Mouse (Mus musculus): ENCODE results near the gene Zbtb33. TPM values are rescaled to one million over a fixed set of nuclear protein-coding genes. Genes with fewer than 3 reads are reported as not detected.

The Zbtb33 gene
- polyA plus RNA-seq, 1 experiment from 2014 or later, result 2.4 TPM

DNA sequence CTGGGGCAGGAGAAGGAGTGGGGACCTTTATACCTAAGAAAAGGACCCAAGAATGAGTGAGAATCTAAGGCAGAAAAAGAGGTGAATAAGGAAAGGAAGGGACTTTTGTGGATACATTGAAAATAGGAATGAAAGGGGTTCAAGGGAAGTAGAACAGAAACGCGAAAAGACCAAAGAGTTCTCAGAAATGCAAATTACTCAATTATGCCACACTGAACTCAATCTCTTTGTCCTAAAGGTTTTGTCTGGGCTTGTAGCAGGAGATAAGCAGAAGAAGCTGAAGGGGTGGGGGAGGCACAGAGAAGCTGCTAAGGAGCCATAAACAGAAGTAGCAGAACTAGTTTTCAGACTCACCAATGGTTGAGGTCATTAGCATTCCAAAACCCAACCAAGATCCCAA lies 4.1 kb upstream of the Zbtb33 start:
- ATAC-seq (replicated peaks; ENCODE audit: extremely low read depth, insufficient read depth, low FRiP score), result no peak
- 42% methylated on average over 2 of the region's 2 CpGs for WGBS
- H3K9me3 ChIP-seq (replicated peaks; ENCODE audit: control insufficient read depth, low read length), result no peaks in the 10 kb centered on the region

GRCm38 (mm10) chrX:38190458-38190764 lies 818 bp downstream of the Zbtb33 start:
- H3K4me2 ChIP-seq (ENCODE audit: low read depth, low read length), result peak overlapping the region; percentile 69
- H3K27me3 ChIP-seq (ENCODE audit: control insufficient read depth, insufficient read depth, low read length), result no peaks in the 10 kb centered on the region
- H3K36me3 ChIP-seq (ENCODE audit: control insufficient read depth, insufficient read depth), result 0 out of 2 replicates have a peak, but pooled peaks cover 3% of the 10 kb centered on the region
- no peaks in the 10 kb centered on the region for H3K4me1 ChIP-seq (ENCODE audit: control insufficient read depth, insufficient read depth, low read length)
- ATAC-seq (replicated peaks; ENCODE audit: extremely low read depth, insufficient read depth, low FRiP score), result no peak
- peak overlapping the region; percentile 85 for H3K9ac ChIP-seq (ENCODE audit: low read length)
- peak overlapping the region; percentile 77 for H3K4me3 ChIP-seq (ENCODE audit: low read length)
- H3K9me3 ChIP-seq (replicated peaks; ENCODE audit: control insufficient read depth, low read length), result no peaks in the 10 kb centered on the region
- WGBS, result 28% methylated on average over 3 of the region's 3 CpGs
- peak overlapping the region; percentile 91 for H3K27ac ChIP-seq (ENCODE audit: low read length)

More for the DNA sequence above, 4.1 kb upstream of the Zbtb33 start:
- Histone ChIP-seq H3K4me1 (ENCODE audit: control insufficient read depth, insufficient read depth, low read length) (no peaks in the 10 kb centered on the region), H3K27me3 (ENCODE audit: control insufficient read depth, insufficient read depth, low read length) (no peaks in the 10 kb centered on the region), H3K9ac (ENCODE audit: low read length) (no peak overlapping the region), H3K36me3 (ENCODE audit: control insufficient read depth, insufficient read depth) (no peaks in the 10 kb centered on the region), H3K27ac (ENCODE audit: low read length) (no peak overlapping the region), H3K4me2 (ENCODE audit: low read depth, low read length) (no peak overlapping the region), H3K4me3 (ENCODE audit: low read length) (no peak overlapping the region)

DNA sequence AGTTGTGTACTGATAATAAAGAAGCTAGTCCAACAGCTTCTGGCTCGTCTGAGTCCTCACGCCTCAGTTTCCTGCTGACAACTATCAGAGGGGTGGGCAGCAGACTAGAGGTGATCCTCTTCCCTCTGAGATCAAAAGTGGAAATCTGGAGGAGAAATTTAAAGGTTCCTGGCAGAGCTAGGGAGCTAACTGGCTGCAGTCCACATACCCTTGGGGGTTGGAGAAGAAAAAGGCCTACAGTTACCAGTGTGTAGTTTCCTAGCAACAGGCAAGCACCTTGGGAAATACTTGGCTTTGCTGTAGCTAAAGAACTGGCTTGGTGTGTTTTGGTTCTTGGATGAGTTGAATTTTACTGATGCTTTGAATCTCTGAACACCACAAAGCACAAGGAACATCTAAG lies 12.2 kb downstream of the Zbtb33 start:
- H3K9me3 ChIP-seq (replicated peaks; ENCODE audit: control insufficient read depth, low read length), result no peaks in the 10 kb centered on the region
- 57% methylated on average over 2 of the region's 2 CpGs for WGBS
- no peak overlapping the region for H3K27ac ChIP-seq (ENCODE audit: low read length)
- no peak overlapping the region for H3K4me3 ChIP-seq (ENCODE audit: low read length)
- no peaks in the 10 kb centered on the region for H3K4me1 ChIP-seq (ENCODE audit: control insufficient read depth, insufficient read depth, low read length)
- no peak overlapping the region for H3K9ac ChIP-seq (ENCODE audit: low read length)
- H3K27me3 ChIP-seq (ENCODE audit: control insufficient read depth, insufficient read depth, low read length), result no peaks in the 10 kb centered on the region
- no peaks in the 10 kb centered on the region for H3K36me3 ChIP-seq (ENCODE audit: control insufficient read depth, insufficient read depth)
- H3K4me2 ChIP-seq (ENCODE audit: low read depth, low read length), result no peak overlapping the region
- no peak for ATAC-seq (replicated peaks; ENCODE audit: extremely low read depth, insufficient read depth, low FRiP score)

- Histone ChIP-seq H3K9me3 (replicated peaks; ENCODE audit: control insufficient read depth, low read length) (no peaks in the 10 kb centered on the region), H3K4me2 (ENCODE audit: low read depth, low read length) (no peak overlapping the region), H3K4me1 (ENCODE audit: control insufficient read depth, insufficient read depth, low read length) (no peaks in the 10 kb centered on the region), H3K4me3 (ENCODE audit: low read length) (no peak overlapping the region), H3K27ac (ENCODE audit: low read length) (no peak overlapping the region), H3K36me3 (ENCODE audit: control insufficient read depth, insufficient read depth) (no peaks in the 10 kb centered on the region), H3K27me3 (ENCODE audit: control insufficient read depth, insufficient read depth, low read length) (no peaks in the 10 kb centered on the region), H3K9ac (ENCODE audit: low read length) (no peak overlapping the region)
- 69% methylated on average over 1 of the region's 1 CpGs for WGBS
- no peak for ATAC-seq (replicated peaks; ENCODE audit: extremely low read depth, insufficient read depth, low FRiP score)
Observed at GRCm38 (mm10) chrX:38207392-38207791, 17.8 kb downstream of the Zbtb33 start.

DNA sequence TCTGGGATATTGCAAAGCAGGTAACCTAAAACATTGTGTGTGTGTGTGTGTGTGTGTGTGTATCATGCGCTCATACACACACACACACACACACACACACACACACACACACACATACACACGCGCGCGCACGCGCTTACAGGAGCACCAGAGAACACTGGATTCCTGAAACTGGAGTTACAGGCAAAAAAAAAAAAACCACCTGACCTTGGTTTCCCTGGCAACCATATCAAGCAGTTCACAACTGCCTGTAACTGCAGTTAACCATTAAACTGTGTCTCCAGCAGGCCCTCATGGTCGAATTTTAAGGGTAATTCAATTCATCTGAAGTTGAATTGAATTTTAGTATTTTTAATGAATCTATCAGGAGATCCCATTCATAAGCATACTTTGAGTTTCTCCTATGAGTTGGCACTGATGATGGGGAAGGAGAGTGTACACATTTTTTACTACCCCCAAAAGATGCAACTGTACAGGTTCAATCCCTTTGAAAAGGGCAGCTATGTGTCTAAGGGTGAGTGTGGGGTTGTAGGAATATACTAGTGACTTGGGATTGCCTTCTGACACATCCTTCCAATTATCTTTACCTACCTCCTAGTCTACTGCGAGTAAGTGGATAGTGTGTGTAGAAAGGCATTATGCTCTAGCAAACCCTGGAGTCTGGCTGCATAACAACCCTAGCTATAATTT lies 27.5 kb downstream of the Zbtb33 start:
- H3K9me3 ChIP-seq (replicated peaks; ENCODE audit: control insufficient read depth, low read length), result no peaks in the 10 kb centered on the region
- no peaks in the 10 kb centered on the region for H3K4me1 ChIP-seq (ENCODE audit: control insufficient read depth, insufficient read depth, low read length)
- no peak overlapping the region for H3K27ac ChIP-seq (ENCODE audit: low read length)
- H3K9ac ChIP-seq (ENCODE audit: low read length), result no peak overlapping the region
- H3K4me3 ChIP-seq (ENCODE audit: low read length), result no peak overlapping the region
- no peaks in the 10 kb centered on the region for H3K36me3 ChIP-seq (ENCODE audit: control insufficient read depth, insufficient read depth)
- H3K27me3 ChIP-seq (ENCODE audit: control insufficient read depth, insufficient read depth, low read length), result no peaks in the 10 kb centered on the region
- WGBS, result 76% methylated on average over 9 of the region's 9 CpGs
- no peak for ATAC-seq (replicated peaks; ENCODE audit: extremely low read depth, insufficient read depth, low FRiP score)
- no peak overlapping the region for H3K4me2 ChIP-seq (ENCODE audit: low read depth, low read length)

DNA sequence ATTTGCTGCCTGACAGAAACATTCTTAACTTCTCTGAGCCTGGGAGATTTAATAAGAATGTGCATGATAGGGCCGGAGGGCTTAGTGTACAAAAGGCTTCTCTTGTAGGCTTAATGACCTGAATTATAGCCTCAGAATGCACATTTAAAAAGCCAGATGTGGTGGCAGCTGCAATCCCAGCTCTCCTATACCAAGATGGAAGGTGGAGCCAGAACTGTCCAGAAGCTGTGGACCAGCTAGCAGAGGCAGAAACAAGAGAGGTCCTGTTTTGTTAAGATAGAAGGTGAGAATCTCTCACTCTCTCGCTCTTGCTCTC lies 28.0 kb downstream of the Zbtb33 start:
- no peaks in the 10 kb centered on the region for H3K4me1 ChIP-seq (ENCODE audit: control insufficient read depth, insufficient read depth, low read length)

DNA sequence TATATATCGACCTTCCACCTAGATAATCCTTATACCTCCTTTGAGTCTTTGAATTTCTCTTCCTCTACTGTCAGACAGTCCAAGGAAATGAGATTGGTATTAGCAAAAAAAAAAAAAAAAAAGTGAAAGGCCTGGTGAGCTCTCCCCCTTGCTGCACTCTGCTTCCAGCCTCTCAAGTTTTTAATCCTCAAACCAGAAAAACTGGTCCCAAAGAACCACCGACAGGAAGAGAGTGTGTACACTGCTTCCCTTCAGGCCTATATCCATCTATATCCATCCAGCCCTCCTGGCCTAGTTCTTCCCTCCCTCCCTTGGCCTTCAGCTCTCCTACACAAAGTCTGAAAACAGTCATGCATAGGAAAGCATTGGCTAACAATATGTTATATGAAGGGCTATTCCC lies 33.2 kb downstream of the Zbtb33 start:
- Histone ChIP-seq H3K9ac (ENCODE audit: low read length) (no peak overlapping the region), H3K9me3 (replicated peaks; ENCODE audit: control insufficient read depth, low read length) (no peaks in the 10 kb centered on the region), H3K4me2 (ENCODE audit: low read depth, low read length) (no peak overlapping the region), H3K27ac (ENCODE audit: low read length) (no peak overlapping the region), H3K4me3 (ENCODE audit: low read length) (no peak overlapping the region), H3K27me3 (ENCODE audit: control insufficient read depth, insufficient read depth, low read length) (no peaks in the 10 kb centered on the region), H3K4me1 (ENCODE audit: control insufficient read depth, insufficient read depth, low read length) (no peaks in the 10 kb centered on the region), H3K36me3 (ENCODE audit: control insufficient read depth, insufficient read depth) (no peaks in the 10 kb centered on the region)
- ATAC-seq (replicated peaks; ENCODE audit: extremely low read depth, insufficient read depth, low FRiP score), result no peak
- 60% methylated on average over 2 of the region's 2 CpGs for WGBS

More for the DNA sequence above, 28.0 kb downstream of the Zbtb33 start:
- Histone ChIP-seq H3K9ac (ENCODE audit: low read length) (no peak overlapping the region), H3K36me3 (ENCODE audit: control insufficient read depth, insufficient read depth) (no peaks in the 10 kb centered on the region), H3K4me3 (ENCODE audit: low read length) (no peak overlapping the region), H3K27me3 (ENCODE audit: control insufficient read depth, insufficient read depth, low read length) (no peaks in the 10 kb centered on the region), H3K27ac (ENCODE audit: low read length) (no peak overlapping the region), H3K9me3 (replicated peaks; ENCODE audit: control insufficient read depth, low read length) (no peaks in the 10 kb centered on the region), H3K4me2 (ENCODE audit: low read depth, low read length) (no peak overlapping the region)
- no peak for ATAC-seq (replicated peaks; ENCODE audit: extremely low read depth, insufficient read depth, low FRiP score)
- WGBS, result 79% methylated on average over 2 of the region's 2 CpGs

DNA sequence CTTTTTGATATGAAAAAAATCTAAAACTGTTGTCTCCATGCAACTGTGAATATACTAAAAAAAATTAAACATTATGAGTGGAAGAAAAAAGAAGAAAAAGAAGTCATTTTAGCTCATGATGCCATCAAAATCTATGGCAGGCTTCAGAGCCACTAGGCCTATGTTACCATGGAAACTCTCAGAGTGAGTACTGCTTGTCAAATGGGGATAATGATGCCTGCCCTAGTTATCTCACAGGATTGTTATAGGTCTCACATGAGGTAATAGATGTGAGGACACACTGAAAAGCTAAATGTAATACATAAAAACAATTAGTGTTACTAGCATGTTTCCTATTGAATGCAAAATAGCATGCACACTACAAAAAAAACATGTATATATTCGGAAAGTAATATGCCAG lies 40.3 kb downstream of the Zbtb33 start:
- H3K4me3 ChIP-seq (ENCODE audit: low read length), result no peak overlapping the region
- no peak for ATAC-seq (replicated peaks; ENCODE audit: extremely low read depth, insufficient read depth, low FRiP score)
- no peaks in the 10 kb centered on the region for H3K9me3 ChIP-seq (replicated peaks; ENCODE audit: control insufficient read depth, low read length)
- H3K4me2 ChIP-seq (ENCODE audit: low read depth, low read length), result no peak overlapping the region
- H3K27ac ChIP-seq (ENCODE audit: low read length), result no peak overlapping the region
- H3K27me3 ChIP-seq (ENCODE audit: control insufficient read depth, insufficient read depth, low read length), result no peaks in the 10 kb centered on the region
- no peaks in the 10 kb centered on the region for H3K4me1 ChIP-seq (ENCODE audit: control insufficient read depth, insufficient read depth, low read length)
- H3K36me3 ChIP-seq (ENCODE audit: control insufficient read depth, insufficient read depth), result no peaks in the 10 kb centered on the region
- no peak overlapping the region for H3K9ac ChIP-seq (ENCODE audit: low read length)
- WGBS, result 57% methylated on average over 1 of the region's 1 CpGs

GRCm38 (mm10) chrX:38237731-38238130 lies 48.1 kb downstream of the Zbtb33 start:
- no peaks in the 10 kb centered on the region for H3K36me3 ChIP-seq (ENCODE audit: control insufficient read depth, insufficient read depth)
- H3K4me3 ChIP-seq (ENCODE audit: low read length), result no peak overlapping the region
- H3K9ac ChIP-seq (ENCODE audit: low read length), result no peak overlapping the region
- no peaks in the 10 kb centered on the region for H3K9me3 ChIP-seq (replicated peaks; ENCODE audit: control insufficient read depth, low read length)
- ATAC-seq (replicated peaks; ENCODE audit: extremely low read depth, insufficient read depth, low FRiP score), result no peak
- H3K4me2 ChIP-seq (ENCODE audit: low read depth, low read length), result no peak overlapping the region
- H3K27me3 ChIP-seq (ENCODE audit: control insufficient read depth, insufficient read depth, low read length), result no peaks in the 10 kb centered on the region
- WGBS, result 33% methylated on average over 2 of the region's 2 CpGs
- no peaks in the 10 kb centered on the region for H3K4me1 ChIP-seq (ENCODE audit: control insufficient read depth, insufficient read depth, low read length)
- no peak overlapping the region for H3K27ac ChIP-seq (ENCODE audit: low read length)

All from heart, embryonic 16.5 days (tissue).